Mouse (Mus musculus) Muller cell, postnatal 12 days (primary cell): ENCODE data around the gene Rora.
A peak's percentile ranks its signal among the peaks of the same experiment; 100 is the strongest.

ENCODE experiments used
- DNase-seq: peaks from one replicate; pipeline ENCODE4 v3.0.0-alpha.2; 2015; ENCODE audit errors: inconsistent ontology term

Rora gene

GRCm38 (mm10) chr9:69137398-69137797 is 483.8 kb downstream of the Rora start:
- DNase-seq, result no peak

- no peak for DNase-seq
Measured at GRCm38 (mm10) chr9:69140144-69140543, 486.6 kb downstream of the Rora start.

- DNase-seq, result no peak
Measured at GRCm38 (mm10) chr9:69141859-69142258, 488.3 kb downstream of the Rora start.

- DNase-seq, result no peak
Measured at GRCm38 (mm10) chr9:69146937-69147336, 493.4 kb downstream of the Rora start.

- DNase-seq, result no peak
Measured at GRCm38 (mm10) chr9:69150224-69150623, 496.6 kb downstream of the Rora start.

GRCm38 (mm10) chr9:69154684-69155083 is 501.1 kb downstream of the Rora start:
- DNase-seq, result peak; percentile 31

GRCm38 (mm10) chr9:69155836-69156595 is 502.4 kb downstream of the Rora start:
- DNase-seq, result no peak

- no peak for DNase-seq
Measured at GRCm38 (mm10) chr9:69160818-69161217, 507.2 kb downstream of the Rora start.

- DNase-seq, result no peak
Measured at GRCm38 (mm10) chr9:69164653-69165052, 511.1 kb downstream of the Rora start.

- no peak for DNase-seq
Measured at GRCm38 (mm10) chr9:69165096-69165836, 511.7 kb downstream of the Rora start.

GRCm38 (mm10) chr9:69174061-69174460 is 520.5 kb downstream of the Rora start:
- DNase-seq, result no peak

GRCm38 (mm10) chr9:69174527-69175116 is 521.0 kb downstream of the Rora start:
- no peak for DNase-seq

GRCm38 (mm10) chr9:69176988-69177387 is 523.4 kb downstream of the Rora start:
- DNase-seq, result no peak

- DNase-seq, result no peak
Measured at GRCm38 (mm10) chr9:69179224-69179623, 525.6 kb downstream of the Rora start.

- no peak for DNase-seq
Measured at GRCm38 (mm10) chr9:69180961-69181360, 527.4 kb downstream of the Rora start.

GRCm38 (mm10) chr9:69181411-69181810 is 527.8 kb downstream of the Rora start:
- DNase-seq, result peak; percentile 69

GRCm38 (mm10) chr9:69183888-69184287 is 530.3 kb downstream of the Rora start:
- DNase-seq, result no peak

GRCm38 (mm10) chr9:69190726-69191125 is 537.1 kb downstream of the Rora start:
- no peak for DNase-seq

- DNase-seq, result no peak
Measured at GRCm38 (mm10) chr9:69192446-69192845, 538.9 kb downstream of the Rora start.

- DNase-seq, result no peak
Measured at GRCm38 (mm10) chr9:69194638-69195605, 541.3 kb downstream of the Rora start.

- DNase-seq, result peak; percentile 70
Measured at GRCm38 (mm10) chr9:69213796-69214195, 560.2 kb downstream of the Rora start.

GRCm38 (mm10) chr9:69224841-69225240 is 571.3 kb downstream of the Rora start:
- DNase-seq, result no peak
